Mouse (Mus musculus) limb, embryonic 15.5 days (tissue): ENCODE measurements at regions not wholly inside any gene's neighbourhood (a gene's known extent, or its start where the extent isn't known, plus 50 kb on each side); places are given as distances from the start of the nearest gene placed in this dataset.

Source experiments
- ATAC-seq: fragments of 200-750 bp; cut with Nextera tagmentation; 2 replicates; pipeline ENCODE4 v1.8.0; 2017; ENCODE audit warnings: low read depth, moderate TSS enrichment; ENCODE audit not compliant: insufficient number of reproducible peaks, low FRiP score, low TSS enrichment
- H3K27ac ChIP-seq: fragments of 300-500 bp; sonication (generic); 2 replicates; pipeline ENCODE4 v1.5.1; 2015; ENCODE audit warnings: moderate library complexity, mild to moderate bottlenecking, inconsistent platforms
- H3K27me3 ChIP-seq: fragments of 300-500 bp; sonication (generic); 2 replicates; pipeline ENCODE4 v1.6.1; 2015; ENCODE audit warnings: inconsistent platforms
- H3K36me3 ChIP-seq: fragments of 300-500 bp; sonication (generic); 2 replicates; pipeline ENCODE4 v1.6.1; 2015; ENCODE audit warnings: inconsistent platforms
- H3K4me1 ChIP-seq: fragments of 300-500 bp; sonication (generic); 2 replicates; pipeline ENCODE4 v1.6.1; 2015; ENCODE audit warnings: inconsistent platforms
- H3K4me2 ChIP-seq: fragments of 300-500 bp; sonication (generic); 2 replicates; pipeline ENCODE4 v1.6.1; 2015; ENCODE audit warnings: mild to moderate bottlenecking, inconsistent platforms
- H3K4me3 ChIP-seq: fragments of 300-500 bp; sonication (generic); 2 replicates; pipeline ENCODE4 v1.5.1; 2015; ENCODE audit warnings: mild to moderate bottlenecking, inconsistent platforms
- H3K9ac ChIP-seq: fragments of 300-500 bp; sonication (generic); 2 replicates; pipeline ENCODE4 v1.6.1; 2015; ENCODE audit warnings: inconsistent platforms
- H3K9me3 ChIP-seq: fragments of 300-500 bp; sonication (generic); 2 replicates; pipeline ENCODE4 v1.6.1; 2016; ENCODE audit warnings: inconsistent platforms
- WGBS: fragments of 180-500 bp; shearing (Covaris S2); methylation state at CpG from one replicate; pipeline ENCODE4 v1.1.7; 2015; 5-methylcytosine and 5-hydroxymethylcytosine counted together

GRCm38 (mm10) chr9:61668723-61669122 is 245.6 kb downstream of the Rplp1 start:
- ATAC-seq = no peak
- no peak overlapping the region for H3K4me3 ChIP-seq
- peaks cover 14% of the 10 kb centered on the region for H3K4me1 ChIP-seq
- H3K36me3 ChIP-seq = no peaks in the 10 kb centered on the region
- H3K4me2 ChIP-seq = no peak overlapping the region
- WGBS = 83% methylated on average over 8 of the region's 8 CpGs
- H3K9me3 ChIP-seq = no peaks in the 10 kb centered on the region
- H3K27me3 ChIP-seq = no peaks in the 10 kb centered on the region
- no peak overlapping the region for H3K9ac ChIP-seq
- no peak overlapping the region for H3K27ac ChIP-seq

- H3K9ac ChIP-seq = no peak overlapping the region
- H3K4me2 ChIP-seq = no peak overlapping the region
- H3K4me1 ChIP-seq = peaks cover 9% of the 10 kb centered on the region
- 87% methylated on average over 1 of the region's 1 CpGs for WGBS
- no peak for ATAC-seq
- no peak overlapping the region for H3K27ac ChIP-seq
- H3K36me3 ChIP-seq = no peaks in the 10 kb centered on the region
- no peak overlapping the region for H3K4me3 ChIP-seq
- no peaks in the 10 kb centered on the region for H3K9me3 ChIP-seq
- H3K27me3 ChIP-seq = no peaks in the 10 kb centered on the region
These were observed 246.1 kb downstream of the Rplp1 start for GRCm38 (mm10) chr9:61668157-61668697.

GRCm38 (mm10) chr9:61667453-61668074 is 246.8 kb downstream of the Rplp1 start:
- Histone ChIP-seq H3K9ac (no peak overlapping the region), H3K9me3 (no peaks in the 10 kb centered on the region), H3K4me1 (peaks cover 6% of the 10 kb centered on the region; the same call in 1 of the 2 replicates), H3K4me2 (no peak overlapping the region), H3K36me3 (no peaks in the 10 kb centered on the region), H3K27me3 (no peaks in the 10 kb centered on the region), H3K4me3 (no peak overlapping the region), H3K27ac (no peak overlapping the region)
- 64% methylated on average over 4 of the region's 4 CpGs for WGBS
- no peak for ATAC-seq

- H3K27me3 ChIP-seq = no peaks in the 10 kb centered on the region
- H3K4me1 ChIP-seq = peaks cover 6% of the 10 kb centered on the region; the same call in 1 of the 2 replicates
- no peak for ATAC-seq
- 89% methylated on average over 3 of the region's 3 CpGs for WGBS
- no peak overlapping the region for H3K27ac ChIP-seq
- no peak overlapping the region for H3K4me2 ChIP-seq
- no peaks in the 10 kb centered on the region for H3K9me3 ChIP-seq
- H3K4me3 ChIP-seq = no peak overlapping the region
- H3K36me3 ChIP-seq = no peaks in the 10 kb centered on the region
- H3K9ac ChIP-seq = no peak overlapping the region
These were observed 247.5 kb downstream of the Rplp1 start for GRCm38 (mm10) chr9:61666761-61667332.

- 64% methylated on average over 6 of the region's 6 CpGs for WGBS
- H3K4me3 ChIP-seq = no peak overlapping the region
- no peak overlapping the region for H3K4me2 ChIP-seq
- no peaks in the 10 kb centered on the region for H3K27me3 ChIP-seq
- H3K27ac ChIP-seq = no peak overlapping the region
- peaks cover 6% of the 10 kb centered on the region; the same call in 1 of the 2 replicates for H3K4me1 ChIP-seq
- no peaks in the 10 kb centered on the region for H3K36me3 ChIP-seq
- H3K9me3 ChIP-seq = no peaks in the 10 kb centered on the region
- ATAC-seq = no peak
- H3K9ac ChIP-seq = no peak overlapping the region
These were observed 248.2 kb downstream of the Rplp1 start for GRCm38 (mm10) chr9:61666118-61666517.

GRCm38 (mm10) chr9:61665254-61665653 is 249.1 kb downstream of the Rplp1 start:
- Histone ChIP-seq H3K4me3 (no peak overlapping the region), H3K4me1 (peaks cover 6% of the 10 kb centered on the region; the same call in 1 of the 2 replicates), H3K27ac (no peak overlapping the region), H3K36me3 (no peaks in the 10 kb centered on the region), H3K9ac (no peak overlapping the region), H3K9me3 (no peaks in the 10 kb centered on the region), H3K27me3 (no peaks in the 10 kb centered on the region), H3K4me2 (no peak overlapping the region)
- no peak for ATAC-seq
- WGBS = 92% methylated on average over 5 of the region's 5 CpGs

GRCm38 (mm10) chr9:61664000-61664622 is 250.2 kb downstream of the Rplp1 start:
- Histone ChIP-seq H3K4me1 (no peaks in the 10 kb centered on the region), H3K4me2 (no peak overlapping the region), H3K4me3 (no peak overlapping the region), H3K9ac (no peak overlapping the region), H3K36me3 (no peaks in the 10 kb centered on the region), H3K9me3 (no peaks in the 10 kb centered on the region), H3K27ac (no peak overlapping the region), H3K27me3 (no peaks in the 10 kb centered on the region)
- ATAC-seq = no peak
- 86% methylated on average over 10 of the region's 10 CpGs for WGBS

- H3K36me3 ChIP-seq = no peaks in the 10 kb centered on the region
- H3K4me3 ChIP-seq = no peak overlapping the region
- no peak overlapping the region for H3K27ac ChIP-seq
- H3K4me2 ChIP-seq = no peak overlapping the region
- no peaks in the 10 kb centered on the region for H3K9me3 ChIP-seq
- H3K4me1 ChIP-seq = no peaks in the 10 kb centered on the region
- 56% methylated on average over 12 of the region's 12 CpGs for WGBS
- no peak overlapping the region for H3K9ac ChIP-seq
- no peak for ATAC-seq
- no peaks in the 10 kb centered on the region for H3K27me3 ChIP-seq
These were observed 252.0 kb downstream of the Rplp1 start for GRCm38 (mm10) chr9:61662055-61663028.

- no peak for ATAC-seq
- Histone ChIP-seq H3K4me3 (no peak overlapping the region), H3K9me3 (no peaks in the 10 kb centered on the region), H3K27me3 (no peaks in the 10 kb centered on the region), H3K9ac (no peak overlapping the region), H3K36me3 (no peaks in the 10 kb centered on the region), H3K27ac (no peak overlapping the region), H3K4me1 (peaks cover 8% of the 10 kb centered on the region), H3K4me2 (no peak overlapping the region)
- WGBS = 75% methylated on average over 3 of the region's 3 CpGs
These were observed 254.2 kb downstream of the Rplp1 start for GRCm38 (mm10) chr9:61660191-61660590.

GRCm38 (mm10) chr9:61657996-61658395 is 256.3 kb downstream of the Rplp1 start:
- H3K27me3 ChIP-seq = no peaks in the 10 kb centered on the region
- H3K9ac ChIP-seq = no peak overlapping the region
- H3K27ac ChIP-seq = no peak overlapping the region
- no peak overlapping the region for H3K4me3 ChIP-seq
- 80% methylated on average over 8 of the region's 8 CpGs for WGBS
- H3K36me3 ChIP-seq = no peaks in the 10 kb centered on the region
- peaks cover 19% of the 10 kb centered on the region for H3K4me1 ChIP-seq
- no peak overlapping the region for H3K4me2 ChIP-seq
- ATAC-seq = no peak
- H3K9me3 ChIP-seq = no peaks in the 10 kb centered on the region

GRCm38 (mm10) chr9:61655433-61655981 is 258.8 kb downstream of the Rplp1 start:
- Histone ChIP-seq H3K27ac (peak overlapping the region; percentile 73), H3K36me3 (no peaks in the 10 kb centered on the region), H3K4me2 (0 out of 2 replicates have a peak overlapping the region, but pooled peaks have one; percentile 3), H3K27me3 (no peaks in the 10 kb centered on the region), H3K9me3 (no peaks in the 10 kb centered on the region), H3K4me1 (peaks cover 22% of the 10 kb centered on the region), H3K9ac (no peak overlapping the region), H3K4me3 (no peak overlapping the region)
- 40% methylated on average over 9 of the region's 9 CpGs for WGBS
- peak; percentile 91 for ATAC-seq
